Mouse (Mus musculus) regulatory T cell (primary cell): ENCODE measurements around the gene Ep300.
"Not testable (repeated sequence)": the region's sequence is repeated elsewhere in the genome, so short reads cannot be mapped to it uniquely, and the experiment has no call there.

Experiments used
- in situ Hi-C: fragments of 300-600 bp; cut with MboI, MseI; formaldehyde crosslinking; loops from one replicate; pipeline ENCODE4 v1.15.1; 2025; ENCODE audit warnings: high pct_unique_total_duplicates

Ep300 gene

DNA sequence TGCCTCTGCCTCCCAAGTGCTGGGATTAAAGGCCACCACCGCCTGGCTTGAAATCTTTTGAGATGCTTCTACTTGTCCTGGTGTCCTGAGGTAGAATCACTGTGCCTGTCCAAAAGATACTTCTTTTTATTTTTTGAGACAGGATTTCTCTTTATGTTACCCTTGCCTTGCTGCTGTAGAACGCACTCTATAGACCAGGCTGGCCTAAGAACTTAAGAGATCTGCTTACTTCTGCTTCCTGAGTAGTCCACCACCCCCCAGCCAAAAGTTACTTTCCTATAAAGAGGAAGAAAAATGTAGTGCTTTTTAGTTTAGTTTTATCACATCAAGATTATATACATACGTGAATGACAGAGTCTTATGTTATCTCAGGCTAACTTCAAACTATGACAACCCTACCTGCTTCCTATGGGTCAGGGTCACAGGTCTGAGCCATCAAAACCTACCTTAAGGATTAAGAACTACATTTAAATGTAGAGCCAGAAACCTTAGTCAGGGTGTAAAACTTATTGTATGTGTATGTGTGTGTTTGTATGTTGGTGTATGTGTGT is 9.1 kb downstream of the Ep300 start:
- in situ Hi-C loops: no loop called here

DNA sequence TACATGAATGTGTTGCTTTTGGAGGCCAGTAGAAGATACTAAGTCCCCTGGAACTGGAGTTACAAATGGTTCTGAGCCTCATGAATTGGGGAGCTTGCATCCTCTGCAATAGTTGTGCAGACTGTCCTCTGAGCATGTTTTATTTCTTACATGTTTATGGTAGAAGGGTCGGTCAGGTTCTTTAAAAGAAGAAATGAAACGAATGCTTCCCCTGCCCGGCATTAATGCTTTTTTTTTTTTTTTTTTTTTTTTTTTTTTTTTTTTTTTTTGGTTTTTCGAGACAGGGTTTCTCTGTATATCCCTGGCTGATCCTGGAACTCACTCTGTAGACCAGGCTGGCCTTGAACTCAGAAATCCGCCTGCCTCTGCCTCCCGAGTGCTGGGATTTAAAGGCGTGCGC is 13.6 kb downstream of the Ep300 start:
- in situ Hi-C loops: not testable (repeated sequence)

DNA sequence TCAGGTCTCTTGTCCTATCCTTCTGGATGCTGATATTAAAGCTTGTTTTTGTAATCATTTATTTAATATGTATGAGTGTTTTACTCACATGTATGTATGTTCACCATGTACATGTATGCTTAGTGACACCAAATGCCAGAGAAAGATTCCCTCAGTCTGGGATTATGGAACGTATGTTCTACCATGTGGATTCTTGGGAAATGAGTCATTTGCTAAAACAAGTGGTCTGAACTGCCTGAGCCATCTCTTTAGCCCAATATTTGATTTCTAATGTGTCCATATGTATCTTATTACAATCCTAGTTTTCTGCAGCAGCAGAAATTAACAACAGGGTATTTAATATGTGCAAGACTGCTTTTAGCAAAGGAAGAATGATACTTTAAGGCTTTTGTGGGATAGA is 20.1 kb downstream of the Ep300 start:
- in situ Hi-C loops: no loop called here

DNA sequence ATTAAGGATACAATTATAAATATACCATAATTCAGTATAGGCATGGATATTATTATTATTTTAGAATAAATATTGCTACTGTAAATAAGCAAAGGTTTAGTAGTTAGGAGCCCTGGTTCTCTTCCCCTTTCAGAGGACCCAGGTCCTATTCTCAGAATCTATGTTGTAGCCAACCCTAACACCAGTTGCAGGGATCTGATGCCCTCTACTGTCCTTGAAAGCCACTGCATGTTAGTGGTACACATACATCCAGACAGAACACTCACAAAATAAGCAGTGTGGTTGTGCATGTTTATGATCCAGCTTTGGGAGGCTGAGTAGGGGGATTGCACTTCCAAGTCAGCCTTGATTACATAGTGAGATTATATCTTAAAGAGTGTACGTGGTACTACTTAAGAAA is 21.5 kb downstream of the Ep300 start:
- in situ Hi-C loops: no loop called here

DNA sequence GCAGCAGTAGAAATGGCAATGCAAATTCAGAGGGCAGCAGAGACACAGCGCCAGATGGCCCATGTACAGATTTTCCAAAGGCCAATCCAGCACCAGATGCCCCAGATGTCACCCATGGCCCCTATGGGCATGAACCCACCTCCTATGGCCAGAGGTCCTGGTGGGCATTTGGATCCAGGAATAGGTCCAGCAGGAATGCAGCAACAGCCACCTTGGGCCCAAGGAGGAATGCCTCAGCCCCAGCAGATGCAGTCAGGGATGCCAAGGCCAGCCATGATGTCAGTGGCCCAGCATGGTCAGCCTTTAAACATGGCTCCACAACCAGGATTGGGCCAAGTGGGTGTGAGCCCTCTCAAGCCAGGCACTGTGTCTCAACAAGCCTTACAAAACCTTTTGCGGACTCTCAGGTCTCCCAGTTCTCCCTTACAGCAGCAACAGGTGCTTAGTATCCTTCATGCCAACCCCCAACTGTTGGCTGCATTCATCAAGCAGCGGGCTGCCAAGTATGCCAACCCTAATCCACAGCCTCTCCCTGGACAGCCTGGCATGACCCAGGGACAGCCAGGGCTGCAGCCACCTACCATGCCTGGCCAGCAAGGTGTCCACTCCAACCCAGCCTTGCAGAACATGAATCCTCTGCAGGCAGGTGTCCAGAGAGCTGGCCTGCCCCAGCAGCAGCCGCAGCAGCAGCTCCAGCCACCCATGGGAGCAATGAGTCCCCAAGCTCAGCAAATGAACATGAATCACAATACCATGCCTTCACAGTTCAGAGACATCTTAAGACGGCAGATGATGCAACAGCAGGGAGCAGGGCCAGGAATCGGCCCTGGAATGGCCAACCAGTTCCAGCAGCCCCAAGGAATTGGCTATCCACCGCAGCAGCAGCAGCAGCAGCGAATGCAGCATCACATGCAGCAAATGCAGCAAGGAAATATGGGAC is 64.6 kb downstream of the Ep300 start:
- in situ Hi-C loops: no loop called here

GRCm38 (mm10) chr15:81650636-81651035 is 65.5 kb downstream of the Ep300 start:
- in situ Hi-C loops: no loop called here

GRCm38 (mm10) chr15:81661701-81662100 is 76.5 kb downstream of the Ep300 start:
- in situ Hi-C loops: loop anchor here (5.0 kb wide), 1 partner anchor 44 kb away; no protein-coding TSS in a partner anchor

GRCm38 (mm10) chr15:81663281-81663680 is 78.1 kb downstream of the Ep300 start:
- in situ Hi-C loops: loop anchor here (5.0 kb wide), 1 partner anchor 46 kb away; no protein-coding TSS in a partner anchor

DNA sequence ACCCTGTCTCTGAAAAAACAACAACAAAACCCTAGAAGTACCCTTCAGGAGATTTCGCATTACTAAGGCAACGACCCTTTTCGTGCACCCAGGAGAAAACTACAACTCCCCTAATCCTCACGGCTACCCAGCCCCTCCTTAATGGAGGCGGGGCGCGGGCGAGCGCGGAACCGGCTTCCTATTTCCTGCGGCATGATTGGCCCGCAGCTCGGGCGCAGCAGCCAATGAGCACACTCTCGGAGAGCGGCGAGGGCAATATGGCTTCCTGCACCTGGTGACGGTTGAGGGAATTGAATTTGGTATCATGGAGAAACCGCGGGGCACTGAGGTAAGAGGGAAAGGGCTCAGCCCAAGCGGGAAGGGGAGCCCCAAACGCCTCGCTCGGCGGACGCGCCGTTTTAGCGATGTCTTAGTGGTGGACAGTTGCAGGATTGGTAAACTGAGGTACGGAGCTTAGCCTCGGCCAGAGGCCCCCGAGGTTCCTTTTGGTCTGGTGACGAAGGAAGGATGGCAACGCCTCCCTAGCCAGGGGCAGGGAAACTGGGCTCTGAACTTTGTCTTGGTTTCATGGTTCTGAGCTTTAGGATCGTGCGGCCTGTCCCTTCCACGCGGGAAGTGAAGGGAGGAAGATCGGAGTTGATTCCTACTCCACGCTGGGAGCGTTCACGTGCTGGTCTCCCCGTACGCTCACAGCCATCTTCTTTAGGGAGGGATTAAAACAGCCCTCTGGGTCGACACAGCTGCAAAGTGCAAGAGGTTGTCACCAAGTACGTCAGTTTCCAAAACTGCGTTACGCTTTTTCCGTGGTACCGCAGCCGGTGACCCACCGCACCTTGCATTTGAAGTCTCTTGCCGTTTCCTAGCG is 78.8 kb downstream of the Ep300 start, which contains the start of gene L3mbtl2:
Gene L3mbtl2 (plus strand): TSS at position 193 of the 865 bp plus-strand sequence.
- in situ Hi-C loops: loop anchor here (5.0 kb wide), 1 partner anchor 47 kb away; no protein-coding TSS in a partner anchor

DNA sequence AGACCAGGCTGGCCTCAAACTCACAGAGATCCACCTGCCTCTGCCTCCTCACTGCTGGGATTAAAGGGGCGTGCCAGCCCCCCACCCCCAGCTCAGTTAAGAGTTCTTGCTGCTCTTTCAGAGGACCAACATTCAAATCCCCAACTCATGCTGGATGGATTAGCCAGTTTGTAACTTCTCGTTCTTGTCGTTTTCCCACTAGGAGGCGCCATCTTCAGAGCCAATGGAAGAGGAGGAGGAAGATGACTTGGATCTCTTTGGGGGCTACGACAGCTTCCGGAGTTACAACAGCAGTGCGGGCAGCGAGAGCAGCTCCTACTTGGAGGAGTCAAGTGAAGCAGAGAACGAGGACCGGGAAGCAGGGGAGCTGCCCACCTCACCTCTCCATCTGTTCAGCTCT is 81.8 kb downstream of the Ep300 start:
- in situ Hi-C loops: no loop called here

GRCm38 (mm10) chr15:81670231-81670640 is 85.1 kb downstream of the Ep300 start:
- in situ Hi-C loops: no loop called here

DNA sequence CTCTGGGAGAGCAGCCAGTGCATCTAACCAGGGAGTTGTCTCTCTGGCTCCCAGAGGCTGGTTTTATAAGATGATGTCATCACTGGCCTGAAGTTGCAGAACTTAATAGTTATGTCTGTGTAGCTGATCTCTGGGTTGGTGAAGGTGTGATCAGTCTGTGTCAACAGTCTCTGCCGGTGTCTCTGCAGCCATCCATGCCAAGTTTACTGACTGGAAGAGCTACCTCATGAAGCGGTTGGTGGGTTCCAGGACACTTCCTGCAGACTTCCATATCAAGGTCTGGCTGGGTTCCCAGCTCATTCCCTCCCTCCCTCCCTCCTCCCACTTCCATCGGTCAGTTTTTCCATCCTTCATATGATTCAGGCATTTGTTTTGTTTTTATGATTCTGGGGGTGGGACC is 91.5 kb downstream of the Ep300 start:
- in situ Hi-C loops: no loop called here

GRCm38 (mm10) chr15:81680301-81680805 is 95.2 kb downstream of the Ep300 start:
- in situ Hi-C loops: no loop called here

GRCm38 (mm10) chr15:81693366-81693966 is 108.3 kb downstream of the Ep300 start:
- in situ Hi-C loops: no loop called here

- in situ Hi-C loops: no loop called here
Observed at GRCm38 (mm10) chr15:81693967-81694881, 109.1 kb downstream of the Ep300 start.

DNA sequence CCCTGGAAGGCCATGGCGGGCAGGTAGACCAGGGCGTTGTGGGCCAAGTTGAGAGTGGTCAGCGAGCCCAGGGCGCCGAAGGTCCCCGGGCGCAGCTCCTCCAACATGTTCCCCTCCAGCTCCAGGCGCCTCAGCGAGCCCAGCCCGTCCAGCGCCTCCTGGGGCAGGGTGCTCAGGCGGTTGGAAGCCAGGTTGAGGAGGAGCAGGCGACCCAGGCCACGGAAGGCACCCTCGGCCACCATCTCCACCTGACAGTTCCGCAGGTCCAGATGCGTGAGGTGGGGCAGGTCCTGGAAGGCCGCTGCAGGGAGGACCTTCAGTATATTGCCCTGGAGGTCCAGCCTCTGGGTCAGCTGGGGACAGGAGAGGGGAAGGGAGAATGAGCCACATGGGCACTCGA is 109.7 kb downstream of the Ep300 start:
- in situ Hi-C loops: no loop called here

DNA sequence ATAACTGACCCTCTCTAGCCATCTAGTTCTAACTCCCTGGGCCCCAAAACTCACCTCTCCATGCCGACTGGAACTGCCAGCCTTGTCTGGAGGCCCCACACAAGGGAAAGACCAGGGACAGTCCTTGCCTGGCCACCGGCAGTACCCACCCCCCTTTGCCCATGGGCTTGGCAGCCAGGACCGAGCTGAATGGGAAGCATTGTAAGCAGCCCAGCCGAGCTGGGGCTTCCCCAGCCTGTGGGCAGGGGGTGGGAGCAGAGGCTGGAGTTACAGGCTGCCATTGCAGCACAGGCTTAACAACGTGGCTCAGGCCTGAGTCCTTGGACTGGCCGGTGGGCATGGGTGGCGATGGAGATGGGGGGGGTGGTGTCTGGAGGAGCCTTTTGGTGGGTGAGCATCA is 112.0 kb downstream of the Ep300 start, which contains the start of gene Chadl:
Gene Chadl (minus strand): TSS at position 113 of the 400 bp plus-strand sequence.
- in situ Hi-C loops: no loop called here

DNA sequence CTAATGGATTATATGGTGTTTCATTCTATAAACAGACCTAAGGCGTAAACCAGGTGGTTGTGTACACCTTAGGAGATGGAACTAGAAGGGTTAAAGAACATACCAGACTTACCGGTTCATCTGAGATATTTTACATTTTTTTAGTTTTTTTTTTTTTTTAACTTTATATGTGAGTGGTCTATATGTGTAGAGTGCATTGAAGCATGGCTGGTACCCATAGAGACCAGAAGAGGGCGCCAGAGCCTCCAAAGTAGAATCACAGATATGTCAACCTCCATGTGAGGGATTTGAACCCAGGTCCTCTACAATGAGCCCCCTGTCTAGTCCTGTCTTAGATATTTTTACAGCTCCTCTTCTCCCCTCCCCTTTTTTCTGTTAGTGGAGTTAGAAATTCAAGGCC is 112.7 kb downstream of the Ep300 start:
- in situ Hi-C loops: no loop called here

- in situ Hi-C loops: no loop called here
Observed at GRCm38 (mm10) chr15:81698532-81698931, 113.4 kb downstream of the Ep300 start.

- in situ Hi-C loops: loop anchor here (5.0 kb wide), 1 partner anchor 63 kb away; no protein-coding TSS in a partner anchor
Observed at GRCm38 (mm10) chr15:81700161-81700560, 115.0 kb downstream of the Ep300 start.
